Mouse (Mus musculus) spleen, adult 2 months (tissue): ENCODE results near the gene Kcnj11. TPM values are rescaled to one million over a fixed set of nuclear protein-coding genes. Genes with fewer than 3 reads are reported as not detected.

Experiments used
- DNase-seq, 2 experiments: peaks; one replicate each; pipeline versions ENCODE4 v3.0.0 to v3.0.0-alpha.2; 2012 to 2021; ENCODE audit warnings: low spot score in 2 of 2, low read depth in 1 of 2
- H3K27ac ChIP-seq: fragments of 200-500 bp; 2 replicates; pipeline ENCODE4 v1.5.1; 2012; ENCODE audit warnings: low read length, inconsistent platforms; ENCODE audit not compliant: insufficient read depth
- H3K27me3 ChIP-seq: fragments of 200-500 bp; 2 replicates; pipeline ENCODE4 v1.6.1; 2012; ENCODE audit warnings: mild to moderate bottlenecking, moderate library complexity, low read length, inconsistent platforms; ENCODE audit not compliant: control insufficient read depth, insufficient read depth
- H3K36me3 ChIP-seq: fragments of 200-500 bp; 2 replicates; pipeline ENCODE4 v1.6.1; 2012; ENCODE audit warnings: mild to moderate bottlenecking, low read length, inconsistent platforms; ENCODE audit not compliant: control insufficient read depth, insufficient read depth
- H3K4me1 ChIP-seq: fragments of 200-500 bp; 2 replicates; pipeline ENCODE4 v1.6.1; 2011; ENCODE audit warnings: inconsistent platforms; ENCODE audit not compliant: control insufficient read depth, insufficient read depth, insufficient read length
- H3K4me3 ChIP-seq: fragments of 200-500 bp; 2 replicates; pipeline ENCODE4 v1.5.1; 2011; ENCODE audit warnings: mild to moderate bottlenecking, inconsistent platforms; ENCODE audit not compliant: insufficient read depth, insufficient read length; ENCODE audit errors: extremely low read depth
- CTCF ChIP-seq: fragments of 200-500 bp; IDR thresholded peaks from 2 replicates; pipeline ENCODE4 v1.5.1; 2011; ENCODE audit warnings: mild to moderate bottlenecking, inconsistent platforms; ENCODE audit not compliant: insufficient read depth, insufficient read length, insufficient replicate concordance; ENCODE audit errors: extremely low read depth
- POLR2A ChIP-seq: fragments of 200-500 bp; IDR thresholded peaks from 2 replicates; pipeline ENCODE4 v1.6.1; 2011; ENCODE audit warnings: low read depth, low read length, inconsistent platforms
- WGBS: fragments of 180-500 bp; shearing (Covaris S2); methylation state at CpG from one replicate; pipeline ENCODE4 v1.1.7; 2018; 5-methylcytosine and 5-hydroxymethylcytosine counted together
- polyA plus RNA-seq: library from polyadenylated mRNA; depleted of rRNA; stranded (reverse); fragments of >200 nt; gene quantifications from 2 replicates; pipeline ENCODE4 v1.2.3, GENCODE M21; 2012

The Kcnj11 gene
- polyA plus RNA-seq, 1 experiment, result not detected

GRCm38 (mm10) chr7:46117035-46117434, 16.5 kb upstream of the Kcnj11 start:
- Histone ChIP-seq H3K4me3 (no peak overlapping the region), H3K27ac (no peak overlapping the region), H3K36me3 (no peaks in the 10 kb centered on the region), H3K4me1 (no peaks in the 10 kb centered on the region), H3K27me3 (no peaks in the 10 kb centered on the region)
- DNase-seq, result no peak
- 95% methylated on average over 16 of the region's 16 CpGs for WGBS
- TF ChIP-seq POLR2A, result no peak
- TF ChIP-seq CTCF, result no peak

GRCm38 (mm10) chr7:46116118-46116581, 15.6 kb upstream of the Kcnj11 start:
- no peak overlapping the region for H3K4me3 ChIP-seq
- H3K4me1 ChIP-seq, result no peaks in the 10 kb centered on the region
- H3K27me3 ChIP-seq, result no peaks in the 10 kb centered on the region
- H3K27ac ChIP-seq, result no peak overlapping the region
- TF ChIP-seq POLR2A (no peak), CTCF (no peak)
- no peak for DNase-seq
- H3K36me3 ChIP-seq, result no peaks in the 10 kb centered on the region
- WGBS, result 51% methylated on average over 10 of the region's 10 CpGs

GRCm38 (mm10) chr7:46113435-46113834, 12.9 kb upstream of the Kcnj11 start:
- no peaks in the 10 kb centered on the region for H3K4me1 ChIP-seq
- H3K4me3 ChIP-seq, result no peak overlapping the region
- no peaks in the 10 kb centered on the region for H3K27me3 ChIP-seq
- 78% methylated on average over 3 of the region's 3 CpGs for WGBS
- DNase-seq, result no peak
- TF ChIP-seq CTCF (no peak), POLR2A (no peak)
- no peaks in the 10 kb centered on the region for H3K36me3 ChIP-seq
- H3K27ac ChIP-seq, result no peak overlapping the region

GRCm38 (mm10) chr7:46111938-46112337, 11.4 kb upstream of the Kcnj11 start:
- H3K27me3 ChIP-seq, result no peaks in the 10 kb centered on the region
- no peak for TF ChIP-seq CTCF
- no peak for TF ChIP-seq POLR2A

GRCm38 (mm10) chr7:46111212-46111817, 10.8 kb upstream of the Kcnj11 start:
- Histone ChIP-seq H3K36me3 (no peaks in the 10 kb centered on the region), H3K4me3 (no peak overlapping the region), H3K27ac (no peak overlapping the region), H3K27me3 (no peaks in the 10 kb centered on the region), H3K4me1 (no peaks in the 10 kb centered on the region)
- DNase-seq, result no peak
- no peak for TF ChIP-seq CTCF
- TF ChIP-seq POLR2A, result no peak
- 88% methylated on average over 15 of the region's 15 CpGs for WGBS

More at GRCm38 (mm10) chr7:46111938-46112337, 11.4 kb upstream of the Kcnj11 start:
- Histone ChIP-seq H3K27ac (no peak overlapping the region), H3K4me3 (no peak overlapping the region), H3K36me3 (no peaks in the 10 kb centered on the region), H3K4me1 (no peaks in the 10 kb centered on the region)
- 49% methylated on average over 6 of the region's 6 CpGs for WGBS
- no peak for DNase-seq

GRCm38 (mm10) chr7:46110079-46110478, 9.5 kb upstream of the Kcnj11 start:
- no peaks in the 10 kb centered on the region for H3K4me1 ChIP-seq
- DNase-seq, result no peak
- 85% methylated on average over 3 of the region's 3 CpGs for WGBS
- no peak overlapping the region for H3K4me3 ChIP-seq
- no peaks in the 10 kb centered on the region for H3K36me3 ChIP-seq
- H3K27me3 ChIP-seq, result no peaks in the 10 kb centered on the region
- H3K27ac ChIP-seq, result no peak overlapping the region
- TF ChIP-seq CTCF, result no peak
- TF ChIP-seq POLR2A, result no peak

- Histone ChIP-seq H3K27ac (no peak overlapping the region), H3K36me3 (no peaks in the 10 kb centered on the region), H3K4me3 (no peak overlapping the region), H3K4me1 (peaks cover 2% of the 10 kb centered on the region; the same call in 1 of the 2 replicates), H3K27me3 (peaks cover 2% of the 10 kb centered on the region)
- TF ChIP-seq POLR2A (no peak), CTCF (no peak)
- 90% methylated on average over 7 of the region's 7 CpGs for WGBS
- DNase-seq, result no peak
These were observed 4.9 kb upstream of the Kcnj11 start for GRCm38 (mm10) chr7:46105484-46105883.
